Mouse (Mus musculus): ENCODE measurements around the gene Crls1. TPM values are rescaled to one million over a fixed set of nuclear protein-coding genes. Genes with fewer than 3 reads are reported as not detected.

The Crls1 gene
- polyA plus RNA-seq, 1 experiment from 2014 or later: 19.3 TPM

DNA sequence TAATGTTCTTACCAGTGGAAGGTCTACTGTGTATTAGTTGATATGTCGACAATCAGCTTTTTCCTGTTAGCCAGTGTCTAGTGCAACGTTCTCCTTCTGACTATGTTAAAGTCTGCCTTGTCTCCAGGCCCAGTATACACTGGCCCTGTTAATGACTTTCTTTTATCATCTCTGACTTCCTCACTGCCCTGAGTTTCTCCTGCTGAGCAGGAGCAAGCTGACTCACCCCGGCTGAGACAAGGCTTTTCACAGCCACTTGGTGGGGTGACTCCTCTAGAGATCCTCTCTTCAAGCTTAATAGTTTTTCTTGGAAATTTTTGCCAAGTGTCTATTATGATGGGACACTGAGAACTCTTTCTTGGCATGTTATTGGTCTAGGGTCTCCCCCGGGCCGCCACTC, 9.9 kb downstream of the Crls1 start:
- DNase-seq (ENCODE audit: low spot score): no peak
- peaks cover 4% of the 10 kb centered on the region for H3K4me1 ChIP-seq (replicated peaks; ENCODE audit: control insufficient read depth, insufficient read depth, low read length)
- no peak overlapping the region for H3K4me2 ChIP-seq
- H3K4me3 ChIP-seq (ENCODE audit: low read depth, low read length): no peak overlapping the region
- no peak overlapping the region for H3K9ac ChIP-seq (ENCODE audit: low read depth, low read length)
- H3K36me3 ChIP-seq (ENCODE audit: control insufficient read depth, insufficient read depth, low read length): 0 out of 2 replicates have a peak, but pooled peaks cover 2% of the 10 kb centered on the region
- no peaks in the 10 kb centered on the region for H3K9me3 ChIP-seq (ENCODE audit: control insufficient read depth, low read length)
- H3K27me3 ChIP-seq (replicated peaks; ENCODE audit: control insufficient read depth, insufficient read depth, low read length): no peaks in the 10 kb centered on the region
- ATAC-seq (replicated peaks; ENCODE audit: low FRiP score): no peak
- H3K27ac ChIP-seq (ENCODE audit: low read depth, low read length): no peak overlapping the region
- 63% methylated on average over 5 of the region's 5 CpGs for WGBS

DNA sequence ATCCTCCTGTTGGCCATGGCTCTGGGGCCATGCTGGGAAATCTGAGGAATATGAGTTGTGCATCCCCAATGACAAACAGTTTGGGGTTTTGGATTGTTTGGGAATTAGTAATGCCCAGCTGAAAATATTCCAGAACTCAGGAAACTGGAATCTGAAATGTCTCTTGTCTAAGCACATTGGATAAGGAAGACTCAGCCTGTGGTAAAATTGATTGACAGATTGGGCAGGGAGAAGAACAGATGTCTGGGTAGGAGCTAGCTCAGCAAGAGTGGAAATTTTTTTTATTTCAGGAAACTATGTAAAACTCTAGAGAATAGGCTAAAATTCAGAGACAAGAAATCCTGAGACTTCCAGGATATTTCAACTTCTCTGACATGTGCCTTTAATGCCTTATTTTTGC, 14.0 kb downstream of the Crls1 start:
- no peaks in the 10 kb centered on the region for H3K27me3 ChIP-seq (replicated peaks; ENCODE audit: control insufficient read depth, insufficient read depth, low read length)
- no peak overlapping the region for H3K27ac ChIP-seq (ENCODE audit: low read depth, low read length)
- H3K4me3 ChIP-seq (ENCODE audit: low read depth, low read length): no peak overlapping the region
- no peaks in the 10 kb centered on the region for H3K4me1 ChIP-seq (replicated peaks; ENCODE audit: control insufficient read depth, insufficient read depth, low read length)
- no peak for ATAC-seq (replicated peaks; ENCODE audit: low FRiP score)
- DNase-seq (ENCODE audit: low spot score): no peak
- H3K36me3 ChIP-seq (ENCODE audit: control insufficient read depth, insufficient read depth, low read length): peaks cover 3% of the 10 kb centered on the region; the same call in 1 of the 2 replicates
- no peak overlapping the region for H3K9ac ChIP-seq (ENCODE audit: low read depth, low read length)
- H3K4me2 ChIP-seq: no peak overlapping the region
- no peaks in the 10 kb centered on the region for H3K9me3 ChIP-seq (ENCODE audit: control insufficient read depth, low read length)

GRCm38 (mm10) chr2:132861456-132861855, 15.0 kb downstream of the Crls1 start:
- Histone ChIP-seq H3K36me3 (ENCODE audit: control insufficient read depth, insufficient read depth, low read length) (peaks cover 6% of the 10 kb centered on the region; the same call in 1 of the 2 replicates), H3K27ac (ENCODE audit: low read depth, low read length) (no peak overlapping the region), H3K4me2 (no peak overlapping the region), H3K4me1 (replicated peaks; ENCODE audit: control insufficient read depth, insufficient read depth, low read length) (no peaks in the 10 kb centered on the region), H3K9ac (ENCODE audit: low read depth, low read length) (no peak overlapping the region), H3K9me3 (ENCODE audit: control insufficient read depth, low read length) (no peaks in the 10 kb centered on the region), H3K4me3 (ENCODE audit: low read depth, low read length) (no peak overlapping the region), H3K27me3 (replicated peaks; ENCODE audit: control insufficient read depth, insufficient read depth, low read length) (no peaks in the 10 kb centered on the region)
- 92% methylated on average over 2 of the region's 2 CpGs for WGBS
- ATAC-seq (replicated peaks; ENCODE audit: low FRiP score) (no peak), DNase-seq (ENCODE audit: low spot score) (no peak)

- H3K9ac ChIP-seq (ENCODE audit: low read depth, low read length): no peak overlapping the region
- no peak overlapping the region for H3K4me2 ChIP-seq
- ATAC-seq (replicated peaks; ENCODE audit: low FRiP score): no peak
- no peak for DNase-seq (ENCODE audit: low spot score)
- WGBS: 94% methylated on average over 2 of the region's 2 CpGs
- peaks cover 6% of the 10 kb centered on the region; the same call in 1 of the 2 replicates for H3K36me3 ChIP-seq (ENCODE audit: control insufficient read depth, insufficient read depth, low read length)
- H3K27me3 ChIP-seq (replicated peaks; ENCODE audit: control insufficient read depth, insufficient read depth, low read length): no peaks in the 10 kb centered on the region
- H3K4me1 ChIP-seq (replicated peaks; ENCODE audit: control insufficient read depth, insufficient read depth, low read length): no peaks in the 10 kb centered on the region
- no peaks in the 10 kb centered on the region for H3K9me3 ChIP-seq (ENCODE audit: control insufficient read depth, low read length)
- no peak overlapping the region for H3K4me3 ChIP-seq (ENCODE audit: low read depth, low read length)
- H3K27ac ChIP-seq (ENCODE audit: low read depth, low read length): no peak overlapping the region
These were observed 16.9 kb downstream of the Crls1 start for GRCm38 (mm10) chr2:132863325-132863724.

DNA sequence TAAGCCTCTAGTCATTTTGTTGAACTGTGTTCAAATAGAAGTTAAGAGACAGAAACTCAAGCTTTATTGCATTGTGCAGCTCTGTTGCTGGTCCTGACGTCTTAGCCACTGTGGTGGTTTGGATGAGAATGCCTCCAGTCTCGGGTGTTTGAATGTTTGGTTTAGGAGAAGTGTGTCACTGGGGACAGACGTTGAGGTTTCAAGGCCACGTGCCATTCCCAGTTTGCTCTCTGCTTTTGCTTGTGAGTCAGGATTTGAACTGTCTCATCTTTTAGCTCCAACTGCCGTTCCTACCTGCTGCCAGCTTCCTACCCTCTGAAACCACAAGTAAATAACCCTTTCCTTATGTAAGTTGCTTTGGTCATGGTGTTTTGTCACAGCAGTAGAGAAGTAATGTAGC, 21.1 kb downstream of the Crls1 start:
- Histone ChIP-seq H3K36me3 (ENCODE audit: control insufficient read depth, insufficient read depth, low read length) (peaks cover 6% of the 10 kb centered on the region; the same call in 1 of the 2 replicates), H3K27me3 (replicated peaks; ENCODE audit: control insufficient read depth, insufficient read depth, low read length) (no peaks in the 10 kb centered on the region), H3K4me2 (no peak overlapping the region), H3K4me1 (replicated peaks; ENCODE audit: control insufficient read depth, insufficient read depth, low read length) (no peaks in the 10 kb centered on the region), H3K9ac (ENCODE audit: low read depth, low read length) (no peak overlapping the region), H3K4me3 (ENCODE audit: low read depth, low read length) (no peak overlapping the region), H3K9me3 (ENCODE audit: control insufficient read depth, low read length) (no peaks in the 10 kb centered on the region), H3K27ac (ENCODE audit: low read depth, low read length) (no peak overlapping the region)
- 54% methylated on average over 5 of the region's 5 CpGs for WGBS
- ATAC-seq (replicated peaks; ENCODE audit: low FRiP score) (no peak), DNase-seq (ENCODE audit: low spot score) (no peak)

DNA sequence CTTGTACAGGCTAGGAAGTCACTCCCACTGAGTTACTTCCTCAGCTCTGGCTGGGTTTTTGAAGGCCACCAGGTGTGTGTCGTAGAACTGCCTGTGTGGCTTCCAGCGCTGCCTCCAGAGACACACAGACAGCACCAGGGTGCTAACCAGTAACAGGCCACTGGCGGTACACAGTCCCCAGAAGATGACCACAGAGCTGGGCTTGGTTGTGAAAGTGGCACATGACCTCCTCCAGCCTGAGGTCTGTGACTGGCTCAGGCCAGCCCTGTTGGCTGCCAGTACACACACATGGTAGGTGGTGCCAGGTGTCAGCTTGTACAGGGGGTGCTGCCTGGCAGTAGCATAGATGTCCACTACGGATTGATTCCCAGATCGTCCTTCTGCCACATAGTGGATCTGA, 23.2 kb downstream of the Crls1 start:
- H3K9me3 ChIP-seq (ENCODE audit: control insufficient read depth, low read length): no peaks in the 10 kb centered on the region
- H3K27ac ChIP-seq (ENCODE audit: low read depth, low read length): no peak overlapping the region
- no peak; the same call in 1 of the 2 replicates for ATAC-seq (replicated peaks; ENCODE audit: low FRiP score)
- H3K4me2 ChIP-seq: no peak overlapping the region
- no peak overlapping the region for H3K4me3 ChIP-seq (ENCODE audit: low read depth, low read length)
- H3K9ac ChIP-seq (ENCODE audit: low read depth, low read length): no peak overlapping the region
- no peaks in the 10 kb centered on the region for H3K27me3 ChIP-seq (replicated peaks; ENCODE audit: control insufficient read depth, insufficient read depth, low read length)
- no peak for DNase-seq (ENCODE audit: low spot score)
- 88% methylated on average over 5 of the region's 5 CpGs for WGBS
- H3K36me3 ChIP-seq (ENCODE audit: control insufficient read depth, insufficient read depth, low read length): peaks cover 5% of the 10 kb centered on the region; the same call in 1 of the 2 replicates
- H3K4me1 ChIP-seq (replicated peaks; ENCODE audit: control insufficient read depth, insufficient read depth, low read length): no peaks in the 10 kb centered on the region

DNA sequence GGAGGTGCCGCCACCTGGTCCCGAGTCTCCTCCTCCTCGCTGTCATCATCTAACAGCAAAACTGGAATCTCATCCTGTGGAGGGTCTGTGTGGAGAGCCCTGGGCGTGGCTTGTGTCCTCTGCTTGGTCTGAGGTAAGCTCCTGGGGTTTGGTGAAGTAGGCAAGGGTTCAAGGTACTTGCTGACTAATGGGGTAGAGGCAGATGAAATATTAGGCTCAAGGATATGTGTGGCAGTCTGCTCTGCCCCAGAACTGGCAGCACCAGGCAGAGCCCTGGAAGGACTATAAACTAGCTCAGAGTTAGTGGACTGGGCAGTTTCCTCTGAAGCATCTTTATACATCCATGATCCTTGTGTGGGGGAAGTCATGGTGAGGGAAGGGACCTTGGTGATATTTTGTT, 23.8 kb downstream of the Crls1 start:
- ATAC-seq (replicated peaks; ENCODE audit: low FRiP score): no peak
- H3K27me3 ChIP-seq (replicated peaks; ENCODE audit: control insufficient read depth, insufficient read depth, low read length): no peaks in the 10 kb centered on the region
- H3K9me3 ChIP-seq (ENCODE audit: control insufficient read depth, low read length): no peaks in the 10 kb centered on the region
- no peak for DNase-seq (ENCODE audit: low spot score)
- H3K9ac ChIP-seq (ENCODE audit: low read depth, low read length): no peak overlapping the region
- no peak overlapping the region for H3K27ac ChIP-seq (ENCODE audit: low read depth, low read length)
- no peak overlapping the region for H3K4me3 ChIP-seq (ENCODE audit: low read depth, low read length)
- WGBS: 82% methylated on average over 4 of the region's 4 CpGs
- H3K4me2 ChIP-seq: no peak overlapping the region
- H3K36me3 ChIP-seq (ENCODE audit: control insufficient read depth, insufficient read depth, low read length): peaks cover 3% of the 10 kb centered on the region; the same call in 1 of the 2 replicates
- H3K4me1 ChIP-seq (replicated peaks; ENCODE audit: control insufficient read depth, insufficient read depth, low read length): no peaks in the 10 kb centered on the region

- no peaks in the 10 kb centered on the region; the same call in 1 of the 2 replicates for H3K36me3 ChIP-seq (ENCODE audit: control insufficient read depth, insufficient read depth, low read length)
- no peak overlapping the region for H3K4me3 ChIP-seq (ENCODE audit: low read depth, low read length)
- H3K9me3 ChIP-seq (ENCODE audit: control insufficient read depth, low read length): no peaks in the 10 kb centered on the region
- H3K4me2 ChIP-seq: no peak overlapping the region
- ATAC-seq (replicated peaks; ENCODE audit: low FRiP score) (no peak), DNase-seq (ENCODE audit: low spot score) (no peak)
- no peaks in the 10 kb centered on the region for H3K27me3 ChIP-seq (replicated peaks; ENCODE audit: control insufficient read depth, insufficient read depth, low read length)
- H3K9ac ChIP-seq (ENCODE audit: low read depth, low read length): no peak overlapping the region
- no peak overlapping the region for H3K27ac ChIP-seq (ENCODE audit: low read depth, low read length)
- 73% methylated on average over 3 of the region's 3 CpGs for WGBS
- H3K4me1 ChIP-seq (replicated peaks; ENCODE audit: control insufficient read depth, insufficient read depth, low read length): no peaks in the 10 kb centered on the region
These were observed 25.2 kb downstream of the Crls1 start for GRCm38 (mm10) chr2:132871663-132872062.

- DNase-seq (ENCODE audit: low spot score) (no peak), ATAC-seq (replicated peaks; ENCODE audit: low FRiP score) (no peak)
- Histone ChIP-seq H3K36me3 (ENCODE audit: control insufficient read depth, insufficient read depth, low read length) (no peaks in the 10 kb centered on the region), H3K27me3 (replicated peaks; ENCODE audit: control insufficient read depth, insufficient read depth, low read length) (peaks cover 19% of the 10 kb centered on the region), H3K9me3 (ENCODE audit: control insufficient read depth, low read length) (no peaks in the 10 kb centered on the region), H3K4me2 (no peak overlapping the region), H3K4me1 (replicated peaks; ENCODE audit: control insufficient read depth, insufficient read depth, low read length) (no peaks in the 10 kb centered on the region), H3K27ac (ENCODE audit: low read depth, low read length) (no peak overlapping the region), H3K9ac (ENCODE audit: low read depth, low read length) (no peak overlapping the region), H3K4me3 (ENCODE audit: low read depth, low read length) (no peak overlapping the region)
- 76% methylated on average over 10 of the region's 10 CpGs for WGBS
These were observed 27.3 kb downstream of the Crls1 start for GRCm38 (mm10) chr2:132873657-132874326.
